Mouse (Mus musculus): Measurements from ENCODE around the gene Ano9.

Ano9 gene

GRCm38 (mm10) chr7:141117636-141118035, at the start of gene Ano9:
Ano9 (minus strand) TSS chr7:141117806.
- peak; percentile 60 for DNase-seq (ENCODE audit: low spot score)

- peak; percentile 37 for DNase-seq (ENCODE audit: low spot score)
Observed at GRCm38 (mm10) chr7:141164850-141165249, 47.2 kb upstream of the Ano9 start.

GRCm38 (mm10) chr7:141164397-141164796, 46.8 kb upstream of the Ano9 start:
- DNase-seq (ENCODE audit: low spot score), result no peak

GRCm38 (mm10) chr7:141155362-141155761, 37.8 kb upstream of the Ano9 start:
- no peak for DNase-seq (ENCODE audit: low spot score)

- DNase-seq (ENCODE audit: low spot score), result peak; percentile 21
Observed at GRCm38 (mm10) chr7:141148639-141149038, 31.0 kb upstream of the Ano9 start.

- DNase-seq (ENCODE audit: low spot score), result no peak
Observed at GRCm38 (mm10) chr7:141147044-141147443, 29.4 kb upstream of the Ano9 start.

GRCm38 (mm10) chr7:141146043-141146595, 28.5 kb upstream of the Ano9 start:
- DNase-seq (ENCODE audit: low spot score), result no peak

GRCm38 (mm10) chr7:141145403-141145802, 27.8 kb upstream of the Ano9 start:
- DNase-seq (ENCODE audit: low spot score), result no peak

GRCm38 (mm10) chr7:141144650-141145049, 27.0 kb upstream of the Ano9 start:
- no peak for DNase-seq (ENCODE audit: low spot score)

GRCm38 (mm10) chr7:141143861-141144260, 26.3 kb upstream of the Ano9 start:
- DNase-seq (ENCODE audit: low spot score), result no peak

GRCm38 (mm10) chr7:141143112-141143511, 25.5 kb upstream of the Ano9 start:
- DNase-seq (ENCODE audit: low spot score), result no peak

- DNase-seq (ENCODE audit: low spot score), result no peak
Observed at GRCm38 (mm10) chr7:141141326-141141725, 23.7 kb upstream of the Ano9 start.

GRCm38 (mm10) chr7:141131904-141132755, 14.5 kb upstream of the Ano9 start:
- DNase-seq (ENCODE audit: low spot score), result peak; percentile 32

GRCm38 (mm10) chr7:141131024-141131820, 13.6 kb upstream of the Ano9 start:
- DNase-seq (ENCODE audit: low spot score), result peak; percentile 93

- no peak for DNase-seq (ENCODE audit: low spot score)
Observed at GRCm38 (mm10) chr7:141123517-141123856, 5.9 kb upstream of the Ano9 start.

GRCm38 (mm10) chr7:141122689-141123516, 5.3 kb upstream of the Ano9 start:
- peak; percentile 100 for DNase-seq (ENCODE audit: low spot score)

GRCm38 (mm10) chr7:141122245-141122644, 4.6 kb upstream of the Ano9 start, which contains the start of gene Ptdss2:
Ptdss2 (plus strand) TSS chr7:141122382.
- peak; percentile 67 for DNase-seq (ENCODE audit: low spot score)

- DNase-seq (ENCODE audit: low spot score), result peak; percentile 86
Observed at GRCm38 (mm10) chr7:141121051-141121531, 3.5 kb upstream of the Ano9 start.

- DNase-seq (ENCODE audit: low spot score), result no peak
Observed at GRCm38 (mm10) chr7:141120605-141121004, 3.0 kb upstream of the Ano9 start.

GRCm38 (mm10) chr7:141119487-141119886, 1.9 kb upstream of the Ano9 start:
- DNase-seq (ENCODE audit: low spot score), result peak; percentile 20

- DNase-seq (ENCODE audit: low spot score), result no peak
Observed at GRCm38 (mm10) chr7:141115874-141116273, 1.7 kb downstream of the Ano9 start.

GRCm38 (mm10) chr7:141103161-141103560, 14.4 kb downstream of the Ano9 start:
- DNase-seq (ENCODE audit: low spot score), result no peak

All from yolk sac, embryonic 10.5 days (tissue).